Mouse (Mus musculus) adrenal gland, postnatal 25 days (tissue): ENCODE data around the gene Ranbp1. TPM values are rescaled to one million over a fixed set of nuclear protein-coding genes. Genes with fewer than 3 reads are reported as not detected.
A peak's percentile ranks its signal among the peaks of the same experiment; 100 is the strongest.

Experiments
- DNase-seq: peaks from one replicate; pipeline ENCODE4 v3.0.0; 2021; ENCODE audit warnings: mixed read lengths
- total RNA-seq: library from RNA; stranded (reverse); gene quantifications from 2 replicates; pipeline ENCODE4 v1.2.3, GENCODE M21; 2021

Ranbp1 gene
- total RNA-seq, 1 experiment from 2014 or later: 139 TPM

DNA sequence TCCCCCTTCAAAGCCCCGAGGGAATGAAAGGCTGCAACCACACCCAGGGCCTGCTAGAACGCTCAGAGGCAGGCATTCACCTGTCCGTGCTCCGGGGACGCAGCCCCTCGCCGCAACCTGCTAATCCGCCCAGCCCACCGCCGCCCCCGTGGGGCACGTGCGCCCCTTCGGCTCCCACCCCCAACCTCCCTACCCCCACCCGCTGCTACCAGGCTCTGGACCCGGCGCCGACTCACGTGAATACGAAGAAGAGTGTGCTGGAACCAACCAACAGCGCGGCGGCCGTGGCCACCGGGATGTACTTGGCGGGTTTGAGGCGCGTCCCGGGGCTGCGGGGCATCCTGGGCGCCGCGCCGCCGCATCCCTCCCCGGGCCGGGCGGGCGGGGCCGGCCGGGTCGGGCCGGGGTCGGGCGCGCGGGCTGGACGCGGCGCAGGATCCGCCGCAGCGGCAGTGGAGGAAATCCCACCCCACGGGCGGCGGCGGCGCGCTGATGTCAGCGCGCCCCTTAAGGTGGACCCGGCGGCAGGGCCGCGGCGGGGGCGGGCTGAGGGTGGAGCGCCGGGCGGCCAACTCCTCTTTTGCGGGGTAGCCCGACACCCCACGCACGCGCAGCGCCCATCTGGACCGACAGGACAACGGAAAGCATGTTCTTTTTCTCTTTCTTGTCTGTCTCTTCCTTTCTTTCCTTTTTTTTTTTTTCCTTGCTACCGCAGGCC is 13.7 kb downstream of the Ranbp1 start, which contains the start of gene Zdhhc8:
Gene Zdhhc8, minus strand, starts transcription at position 466 of the 718 bp plus-strand sequence.
- DNase-seq: peak; percentile 86

DNA sequence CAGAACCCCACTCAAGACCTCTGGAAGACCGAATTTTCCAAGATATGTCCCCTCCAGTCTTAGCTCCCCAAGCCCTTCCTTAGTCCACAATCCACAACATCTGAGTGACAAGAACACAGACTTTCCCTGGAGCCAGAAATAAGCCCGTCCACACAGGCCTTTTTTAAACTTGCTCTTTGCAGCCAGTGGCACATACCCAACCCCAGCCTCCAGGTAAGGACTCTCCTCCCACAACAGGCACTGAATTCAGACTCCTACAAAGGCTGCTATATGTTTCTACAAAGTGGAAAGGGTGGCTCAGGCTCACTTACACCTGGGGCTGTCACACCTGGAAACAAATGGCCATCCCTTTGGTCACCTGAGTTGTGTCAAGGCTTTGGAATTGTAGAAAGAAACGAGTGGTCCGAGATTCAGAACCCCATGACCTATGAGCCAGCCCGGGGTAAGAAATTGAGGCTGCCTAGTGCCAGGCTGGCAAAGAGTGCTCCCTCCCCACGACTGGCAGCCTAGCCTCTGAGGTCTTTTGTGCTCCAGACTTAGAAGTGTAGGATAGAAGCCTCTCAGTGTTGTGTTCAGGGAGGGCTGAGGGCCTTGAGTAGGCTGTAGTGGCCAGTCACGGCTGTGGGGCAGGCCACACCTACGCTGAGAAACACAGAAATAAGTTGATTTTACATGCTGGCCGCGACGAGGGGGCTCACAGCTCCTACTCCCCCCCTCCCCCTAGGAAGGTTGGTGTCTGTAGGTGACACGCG is 14.4 kb downstream of the Ranbp1 start:
- no peak for DNase-seq

DNA sequence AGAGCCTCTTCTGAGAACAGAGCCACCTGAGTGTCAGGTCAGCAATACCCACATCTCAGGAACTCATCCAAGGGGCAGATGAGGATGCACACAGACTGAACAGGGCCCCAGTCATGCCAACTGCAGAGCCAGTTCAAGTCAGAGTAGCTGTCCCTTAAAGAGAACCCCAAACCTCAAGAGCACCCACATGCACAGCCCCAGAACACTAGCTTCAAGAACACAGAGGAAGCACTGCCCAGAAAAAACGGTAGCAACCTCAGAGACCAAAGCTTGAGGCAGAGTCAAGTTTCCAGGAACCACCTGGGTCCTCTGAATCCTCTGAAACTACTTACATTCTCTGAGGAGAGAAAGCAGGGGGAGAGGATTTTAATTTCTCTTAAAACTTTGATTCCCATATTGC is 15.1 kb downstream of the Ranbp1 start:
- no peak for DNase-seq

DNA sequence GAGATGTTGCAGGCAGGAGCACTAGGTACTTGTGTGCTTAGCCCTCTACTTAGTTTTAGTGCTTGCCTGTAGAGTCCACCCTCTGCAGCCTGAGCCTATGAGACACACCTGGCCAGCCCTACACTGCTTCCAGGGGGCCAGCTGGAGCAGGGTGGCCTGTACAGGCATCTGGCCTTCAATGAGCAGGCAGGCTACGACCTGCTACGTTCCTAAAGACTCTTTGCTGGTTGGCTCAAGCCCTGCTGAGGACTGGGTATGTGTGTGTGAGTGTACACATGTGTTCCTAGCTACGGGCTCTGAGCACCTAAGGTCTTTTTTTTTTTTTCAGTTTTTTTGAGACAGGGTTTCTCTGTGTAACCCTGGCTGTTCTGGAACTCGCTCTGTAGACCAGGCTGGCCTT is 17.1 kb downstream of the Ranbp1 start:
- no peak for DNase-seq

DNA sequence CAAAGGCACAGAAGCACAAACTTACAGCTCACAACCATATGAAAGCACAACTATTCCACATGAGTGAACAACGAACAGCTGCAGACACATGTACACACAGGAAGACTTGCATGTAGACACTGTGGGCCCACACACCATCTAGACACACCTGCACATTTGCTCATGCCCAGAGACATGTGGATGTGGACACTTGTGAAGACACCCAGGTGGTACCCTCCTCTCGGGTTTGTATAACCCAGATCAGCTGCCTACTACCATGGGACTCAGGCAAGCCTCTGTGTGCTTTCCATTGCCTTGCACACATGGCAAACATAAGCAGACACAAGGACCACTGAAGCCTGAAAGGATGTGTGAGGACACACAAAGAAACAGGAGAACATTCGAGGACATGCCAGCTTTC is 17.5 kb downstream of the Ranbp1 start:
- no peak for DNase-seq

DNA sequence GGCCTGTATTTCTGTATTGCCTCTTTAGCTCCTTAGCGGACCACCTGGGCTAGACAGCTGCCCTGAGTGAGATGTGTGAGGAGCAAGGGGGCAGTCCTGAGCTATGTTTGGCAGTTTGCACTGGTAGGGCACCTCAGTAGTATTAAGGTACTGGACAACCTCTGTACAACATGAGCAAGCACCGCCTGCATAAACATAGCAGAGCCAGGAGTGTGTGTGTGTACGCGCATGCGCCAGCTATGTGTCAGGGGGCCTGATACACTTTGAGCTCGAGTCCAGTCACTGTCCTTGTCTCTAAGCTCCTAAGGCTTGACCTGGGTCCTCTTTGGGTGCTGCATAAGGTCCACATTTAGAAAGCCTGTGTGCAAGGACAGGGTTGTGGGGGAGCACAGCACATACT is 17.9 kb downstream of the Ranbp1 start:
- DNase-seq: no peak

DNA sequence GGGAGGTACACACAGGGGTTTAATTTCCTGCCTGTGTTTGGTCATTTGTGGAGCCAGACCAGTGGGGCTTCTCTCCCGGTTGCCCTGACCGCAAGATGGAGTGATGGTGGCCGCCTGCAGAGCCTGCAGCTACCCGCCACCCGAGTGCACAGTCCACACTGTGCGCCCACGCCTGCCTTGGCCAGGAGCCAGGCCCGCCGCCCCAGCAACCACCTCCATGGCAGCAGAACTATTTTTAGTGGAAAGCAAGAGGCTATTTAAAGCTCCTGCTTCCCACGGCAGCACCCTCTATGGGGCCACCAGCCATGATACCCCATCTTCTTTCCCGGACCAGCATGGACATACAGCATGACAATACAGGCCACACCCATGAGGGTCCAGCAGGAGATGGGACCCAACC is 18.9 kb downstream of the Ranbp1 start:
- DNase-seq: peak; percentile 46

DNA sequence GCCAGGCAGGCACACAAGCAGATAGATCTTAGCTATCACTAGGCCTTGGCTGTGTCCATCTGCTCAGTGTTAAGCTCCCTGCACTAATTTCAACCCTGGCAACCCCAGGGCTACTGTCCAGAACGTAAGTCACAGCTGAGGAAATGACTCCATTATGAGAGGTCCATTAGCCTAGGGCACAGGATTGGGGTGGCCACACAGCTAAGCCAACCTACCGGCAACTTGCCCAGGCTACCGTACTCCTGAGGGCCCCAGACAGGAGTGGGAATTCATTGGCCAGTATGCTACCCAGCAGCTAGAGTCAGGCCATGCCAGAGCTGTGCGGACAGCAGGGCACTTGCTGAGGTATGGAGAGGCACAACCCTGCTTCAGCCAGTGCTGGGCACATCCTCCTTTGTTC is 19.7 kb downstream of the Ranbp1 start:
- DNase-seq: no peak

DNA sequence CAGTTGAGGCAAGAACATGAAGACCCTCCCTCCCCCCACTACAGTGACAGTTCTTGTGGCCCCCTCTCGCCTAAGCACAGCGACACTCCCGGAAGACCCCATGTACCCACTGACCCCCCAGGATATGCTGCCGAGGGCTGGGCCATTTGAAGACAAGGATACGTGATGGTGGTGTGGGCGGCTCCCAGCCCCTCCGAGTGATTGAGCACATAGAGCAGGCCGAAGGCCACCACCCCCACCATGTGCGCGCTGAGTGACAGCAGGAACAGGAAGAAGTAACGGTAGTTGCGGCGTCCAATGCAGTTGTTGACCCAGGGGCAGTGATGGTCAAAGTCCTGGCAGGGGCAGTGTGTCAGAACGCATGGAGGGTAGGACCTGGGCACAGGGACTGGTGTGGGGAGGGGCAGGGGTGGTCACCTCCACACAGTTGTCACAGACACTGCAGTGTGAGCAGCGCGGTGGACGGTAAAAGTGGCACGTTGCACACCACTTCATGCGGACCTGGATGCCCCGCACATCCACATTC is 20.6 kb downstream of the Ranbp1 start:
- no peak for DNase-seq

DNA sequence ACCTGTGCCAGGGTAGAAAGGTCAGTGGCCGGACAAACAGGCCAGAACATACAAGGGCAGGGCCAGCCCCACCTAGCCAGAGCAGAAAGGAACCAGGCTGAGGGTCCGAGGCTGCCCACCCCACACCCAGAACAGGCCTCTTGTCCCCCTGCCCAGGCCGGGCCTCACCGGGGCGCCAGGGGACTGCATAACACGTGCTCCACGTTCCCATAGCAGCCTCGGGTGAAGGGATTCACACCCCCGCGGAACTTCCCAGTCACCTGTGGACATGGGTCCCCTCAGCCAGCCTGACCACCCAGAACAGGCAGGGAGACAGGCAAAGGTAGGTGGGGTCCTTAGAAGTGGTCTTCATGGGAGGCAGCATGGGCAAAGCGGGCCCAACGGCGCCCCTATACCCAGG is 21.3 kb downstream of the Ranbp1 start:
- no peak for DNase-seq

DNA sequence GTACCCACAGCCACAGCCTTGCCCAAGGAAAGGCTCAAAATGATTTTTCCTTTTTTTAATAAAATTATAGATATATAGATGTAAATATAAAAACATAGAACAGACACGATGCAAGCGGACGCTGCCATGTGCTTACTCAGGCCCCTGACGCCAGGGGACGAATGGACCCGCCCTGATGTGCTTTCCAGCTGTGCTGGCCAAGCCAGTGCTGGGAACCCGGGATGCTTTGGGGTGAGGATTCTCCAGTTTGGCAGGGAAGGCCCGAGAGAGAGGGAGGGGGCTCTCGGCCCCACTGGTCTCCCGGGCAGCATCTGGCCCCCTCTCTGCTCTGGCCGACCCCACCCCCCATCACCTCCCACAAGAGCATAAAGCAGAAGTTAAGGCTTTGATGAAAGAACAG is 26.3 kb downstream of the Ranbp1 start:
- DNase-seq: no peak

DNA sequence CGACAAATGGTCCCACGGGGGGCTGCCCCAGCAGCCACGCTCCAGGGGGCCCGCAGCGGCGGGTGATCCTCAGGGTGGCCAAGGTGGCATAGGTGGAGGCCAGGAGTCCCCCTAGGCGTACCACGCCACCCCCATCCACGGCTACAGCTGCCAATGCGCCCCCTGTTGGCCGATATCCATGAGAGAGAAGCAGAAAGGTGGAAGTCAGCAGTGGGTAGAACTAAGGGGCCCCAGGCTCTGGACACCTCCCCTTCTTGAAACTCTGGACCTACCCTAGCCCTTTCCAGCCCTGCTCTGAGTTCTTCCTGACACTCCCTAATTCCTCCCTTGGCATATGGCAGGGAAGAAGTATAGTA is 27.0 kb downstream of the Ranbp1 start:
- DNase-seq: no peak

DNA sequence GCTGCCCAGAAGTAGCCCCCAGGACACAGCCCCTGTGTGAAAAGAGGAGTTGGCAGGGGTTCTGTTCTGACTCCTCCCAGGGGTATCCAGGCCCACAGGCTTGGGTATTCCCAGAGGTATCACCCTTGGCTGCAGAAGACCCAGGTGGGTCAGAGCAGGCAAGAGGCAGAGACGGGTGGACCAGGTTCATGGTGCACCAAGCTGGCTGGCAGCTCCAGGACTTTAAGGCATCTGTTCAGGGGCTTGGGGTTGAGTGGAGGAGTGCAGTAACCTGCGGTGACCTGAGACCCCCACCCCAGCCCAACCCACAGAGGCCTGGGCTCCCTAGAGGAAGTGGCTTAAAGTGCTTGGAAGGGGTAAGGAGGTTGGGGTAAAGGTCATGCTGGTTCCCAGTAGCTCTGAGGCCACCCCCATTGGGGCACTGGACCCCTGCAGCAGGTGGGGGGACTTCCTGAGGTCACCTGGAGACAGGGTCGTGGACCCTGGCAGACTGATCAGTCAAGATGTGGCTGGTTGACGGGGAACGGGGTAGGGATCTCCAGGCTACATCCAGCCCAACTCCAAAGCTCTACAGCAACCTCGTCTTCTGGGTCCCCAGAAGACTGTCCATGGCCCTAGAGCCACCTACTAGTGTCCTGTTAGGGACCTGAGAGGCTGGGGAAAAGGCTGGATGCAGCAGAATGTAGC is 27.5 kb downstream of the Ranbp1 start:
- no peak for DNase-seq

DNA sequence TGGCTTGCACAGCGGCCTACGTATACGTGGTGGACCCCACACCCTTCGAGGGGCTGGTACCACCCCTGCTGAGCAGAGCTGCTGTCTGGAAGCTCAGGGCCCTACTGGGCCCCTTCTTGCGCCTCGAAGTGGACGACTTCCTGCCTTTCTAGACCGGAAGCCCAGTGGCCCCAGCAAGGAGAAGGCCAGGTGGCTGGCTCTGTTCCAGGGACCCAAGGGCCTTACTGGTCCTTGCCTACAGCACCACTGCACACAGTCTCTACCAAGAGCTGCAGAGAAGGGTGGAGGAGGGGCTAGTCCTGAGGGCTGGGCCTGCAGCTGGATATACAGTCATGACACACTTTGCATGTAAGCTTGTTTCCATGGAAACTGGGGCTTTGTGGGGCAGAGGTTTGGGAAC is 28.5 kb downstream of the Ranbp1 start:
- peak; percentile 37 for DNase-seq

DNA sequence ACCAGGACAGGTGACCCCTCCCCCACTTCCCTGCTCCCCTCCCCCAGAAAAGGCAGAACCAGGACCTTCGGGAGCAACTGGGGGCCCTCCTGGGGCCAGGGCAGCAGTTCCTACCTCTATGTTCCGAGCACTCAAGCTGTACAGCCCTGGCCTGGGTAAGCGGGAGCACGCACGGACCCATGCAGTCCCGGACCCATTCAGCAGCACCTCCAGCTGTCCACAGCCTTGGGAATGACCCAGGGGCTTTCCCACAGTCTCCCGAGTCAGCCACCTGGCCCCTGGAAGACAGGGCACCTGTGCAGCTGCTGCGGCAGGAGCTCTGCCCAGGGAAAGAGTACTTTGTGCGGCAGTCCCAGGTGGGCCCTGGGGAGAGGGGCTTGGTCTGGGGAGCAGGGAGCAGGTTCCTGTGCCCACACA is 29.9 kb downstream of the Ranbp1 start:
- DNase-seq: no peak

DNA sequence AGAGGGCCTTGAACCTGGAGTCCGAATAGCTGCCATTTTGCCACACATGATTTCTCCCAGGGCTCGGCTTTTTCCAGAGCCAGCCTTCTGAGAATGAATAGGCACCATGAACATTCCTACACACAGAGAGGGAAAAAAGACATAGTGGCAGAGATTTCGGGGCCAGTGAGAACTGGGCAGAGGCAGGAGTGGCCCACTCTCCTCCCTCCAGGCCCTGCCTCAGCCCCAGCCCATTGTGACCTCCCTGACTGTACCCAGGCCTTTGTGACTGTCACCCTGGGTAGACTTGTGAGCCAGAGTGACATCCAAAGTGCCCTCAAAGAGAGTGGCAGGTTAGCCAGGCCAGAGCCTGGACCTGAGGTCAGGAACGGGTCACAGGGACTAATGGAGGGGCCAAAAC is 31.0 kb downstream of the Ranbp1 start, which contains the start of gene Ccdc188:
Gene Ccdc188, plus strand, starts transcription at position 301 of the 400 bp plus-strand sequence.
- DNase-seq: no peak

DNA sequence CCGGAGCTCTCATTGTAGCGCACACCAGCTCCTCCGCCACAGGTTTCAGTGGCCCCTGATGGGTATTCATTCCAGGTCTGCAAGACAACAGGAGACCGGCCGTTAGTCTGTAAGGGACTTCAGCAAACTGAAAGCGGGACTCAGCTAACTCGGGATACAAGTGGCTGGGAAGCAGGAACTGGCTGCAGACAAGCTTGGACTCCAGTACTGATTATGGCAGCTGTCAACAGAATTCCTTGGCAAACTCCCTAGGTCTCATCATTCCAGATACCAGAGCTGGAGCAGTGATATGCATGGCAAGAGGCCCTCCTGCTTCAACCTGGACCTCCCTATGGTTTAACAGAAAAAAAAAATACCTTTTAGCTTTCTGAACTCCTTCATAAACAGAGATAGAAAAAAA is 33.7 kb downstream of the Ranbp1 start:
- DNase-seq: no peak

DNA sequence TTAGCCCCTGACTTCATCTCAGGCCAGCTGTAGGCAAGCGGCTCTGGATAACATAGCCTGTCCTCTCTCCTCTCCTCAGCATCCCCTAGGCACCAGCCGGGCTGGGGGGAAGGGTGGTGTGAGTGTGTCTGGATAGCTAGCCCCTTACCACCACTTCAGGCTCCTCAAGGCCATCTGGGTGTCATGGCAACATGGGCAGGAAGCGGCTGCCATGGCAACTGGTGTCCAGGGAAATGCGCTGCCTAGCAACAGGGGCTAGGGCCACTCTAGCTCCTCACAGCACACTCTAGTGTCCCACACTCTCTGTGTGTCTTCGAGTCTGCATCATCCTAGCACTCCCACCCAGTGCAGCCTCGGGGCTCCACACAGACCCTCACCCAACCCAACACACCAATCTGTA is 34.8 kb downstream of the Ranbp1 start:
- no peak for DNase-seq

DNA sequence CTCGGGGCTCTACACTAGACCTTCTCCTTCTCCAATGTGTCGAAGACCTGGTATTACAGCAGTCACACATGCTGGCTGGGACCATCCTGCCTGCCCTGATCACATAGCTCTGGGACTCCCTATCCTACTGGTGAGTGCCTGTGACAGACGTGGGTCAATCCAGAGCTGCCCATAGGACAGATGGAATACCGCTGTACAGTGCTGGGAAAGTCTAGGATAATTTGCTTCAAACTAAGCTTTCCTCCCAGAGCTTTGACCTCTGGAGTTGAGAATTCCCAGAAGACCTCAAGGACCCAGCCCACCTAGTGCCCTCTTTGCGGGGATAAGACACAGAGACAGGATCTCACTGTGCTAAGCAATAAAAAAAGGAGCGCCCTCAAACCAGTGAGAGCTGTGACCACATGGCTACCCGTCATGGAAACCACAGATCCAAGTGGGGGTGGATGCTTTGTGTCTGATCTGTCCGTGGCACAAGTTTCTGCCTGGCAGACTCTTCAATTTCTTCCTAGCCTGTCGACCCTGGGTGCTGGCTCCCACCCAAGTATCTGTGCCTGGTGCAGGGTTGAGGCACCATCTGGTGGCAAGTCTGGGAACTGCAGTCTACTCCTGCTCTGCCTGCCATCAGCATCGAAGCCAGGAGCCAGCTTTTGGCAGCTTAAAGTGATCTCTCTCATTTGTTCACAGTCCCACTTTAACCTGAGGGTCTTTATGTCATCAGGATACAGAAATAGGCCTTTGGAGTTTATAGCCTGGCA is 36.9 kb downstream of the Ranbp1 start:
- peak; percentile 88 for DNase-seq

DNA sequence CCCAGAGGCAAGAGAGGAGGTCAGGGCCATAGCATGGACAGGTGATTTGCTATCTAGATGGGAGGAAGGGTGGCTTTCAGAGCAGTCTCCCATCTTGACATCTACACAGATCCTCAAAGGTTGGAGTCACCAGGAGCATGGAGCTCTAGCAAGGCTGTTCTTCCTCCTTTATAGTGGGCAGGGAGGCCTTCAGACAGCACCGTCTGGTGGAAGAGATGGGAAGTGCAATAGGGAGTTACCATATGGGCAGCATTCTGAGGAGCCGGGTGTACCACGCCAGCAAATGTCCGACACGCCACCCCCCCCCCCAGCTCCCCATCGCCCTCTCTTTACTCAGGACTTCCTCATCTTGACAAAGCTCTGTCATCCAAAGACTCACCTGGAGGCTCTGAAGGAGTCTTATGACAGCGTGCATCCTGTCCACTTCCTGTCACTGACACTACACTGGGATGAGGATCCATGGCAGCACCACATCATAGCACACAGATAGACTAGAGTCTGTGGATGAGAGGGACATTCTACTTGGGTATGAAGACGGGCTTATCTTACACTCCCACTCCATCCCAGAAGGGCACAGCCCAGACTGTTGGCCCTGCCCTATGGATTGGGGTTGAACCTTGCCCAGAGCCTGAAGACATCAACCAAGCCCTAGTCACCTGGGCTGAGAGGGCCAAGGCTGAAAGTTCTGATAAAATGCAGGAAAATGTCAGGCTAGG is 37.7 kb downstream of the Ranbp1 start:
- peak; percentile 57 for DNase-seq

DNA sequence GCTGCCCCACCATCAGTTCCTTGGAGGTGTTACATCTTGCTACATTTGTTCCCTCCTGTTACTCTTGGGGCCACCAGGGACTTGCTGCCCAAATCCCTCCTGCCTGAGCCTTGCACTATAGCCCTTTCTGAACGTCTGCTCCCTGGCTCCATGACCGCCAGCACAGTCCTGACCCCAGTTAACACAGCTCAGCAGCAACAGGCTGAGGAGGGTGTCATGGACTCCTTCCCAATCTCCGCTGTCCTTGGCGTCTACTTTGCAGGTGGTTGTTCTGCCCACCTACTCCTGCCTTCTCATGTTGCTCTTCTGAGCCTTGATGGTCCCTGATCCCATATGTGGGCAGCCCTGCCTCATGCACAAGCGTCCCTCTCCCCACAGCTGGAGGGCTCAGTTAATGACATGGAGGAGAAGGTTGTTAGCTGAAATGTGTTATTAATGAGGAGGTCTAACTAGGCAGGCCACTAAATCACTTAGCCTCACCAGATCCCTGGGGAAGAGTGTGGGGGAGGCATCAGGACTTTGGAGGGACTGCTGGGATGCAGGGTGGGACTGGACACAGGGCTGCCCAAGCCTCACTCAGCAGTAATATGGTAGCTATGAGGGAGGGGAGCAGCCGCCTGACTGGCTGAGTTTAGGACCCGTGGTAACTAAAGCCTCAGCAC is 45.0 kb downstream of the Ranbp1 start:
- DNase-seq: no peak
